Mouse (Mus musculus): Measurements from ENCODE around the gene Vps35l.

DNA sequence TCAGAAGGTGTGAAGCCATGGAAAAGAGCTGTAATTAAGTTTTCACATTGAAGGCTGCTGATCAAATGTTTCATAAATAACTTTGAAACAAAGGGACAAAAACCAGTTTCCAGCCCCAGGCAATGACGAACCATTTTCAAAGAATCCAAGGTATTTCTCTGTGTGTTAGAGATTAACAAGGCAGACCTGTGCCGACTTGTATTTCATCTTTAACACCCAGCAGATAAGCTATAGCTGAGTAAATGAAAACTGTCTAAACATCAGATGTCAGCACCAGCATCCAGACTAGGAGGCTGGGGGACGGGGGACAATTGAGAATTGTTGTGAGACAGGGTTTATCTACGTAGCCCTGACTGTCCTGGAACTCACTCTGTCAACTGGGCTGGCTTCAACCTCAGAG lies 143.9 kb downstream of the Vps35l start:
- TF ChIP-seq CTCF (conservative IDR thresholded peaks at IDR 0.05; ENCODE audit: low read length) (no peak), NANOG (IDR thresholded peaks at IDR 0.05; ENCODE audit: borderline replicate concordance, low read length) (no peak), POU5F1 (IDR thresholded peaks at IDR 0.05; ENCODE audit: borderline replicate concordance, low read length) (no peak)

All from E14TG2a.4 (cell line).